Mouse (Mus musculus) hindbrain, embryonic 14.5 days (tissue): ENCODE results near the gene Tnrc6b. TPM values are rescaled to one million over a fixed set of nuclear protein-coding genes. Genes with fewer than 3 reads are reported as not detected.

Source experiments
- ATAC-seq: fragments of 200-750 bp; cut with Nextera tagmentation; 2 replicates; pipeline ENCODE4 v1.8.0; 2017; ENCODE audit warnings: moderate number of reproducible peaks, mild to moderate bottlenecking, moderate TSS enrichment, moderate library complexity; ENCODE audit not compliant: low FRiP score
- DNase-seq: peaks from one replicate; pipeline ENCODE4 v3.0.0-alpha.2; 2015; ENCODE audit warnings: low spot score
- H3K27ac ChIP-seq: fragments of 300-500 bp; sonication (generic); 2 replicates; pipeline ENCODE4 v1.5.1; 2014; ENCODE audit warnings: mild to moderate bottlenecking, moderate library complexity
- H3K27me3 ChIP-seq: fragments of 300-500 bp; sonication (generic); 2 replicates; pipeline ENCODE4 v1.6.1; 2014; ENCODE audit warnings: mild to moderate bottlenecking, low read length, mixed read lengths; ENCODE audit not compliant: control insufficient read depth, insufficient read depth
- H3K36me3 ChIP-seq: fragments of 300-500 bp; sonication (generic); replicated peaks from 2 replicates; pipeline ENCODE4 v1.6.1; 2014; ENCODE audit not compliant: control insufficient read depth, insufficient read depth
- H3K4me1 ChIP-seq: fragments of 300-500 bp; sonication (generic); replicated peaks from 2 replicates; pipeline ENCODE4 v1.6.1; 2014; ENCODE audit warnings: antibody characterized with exemption, low read length, mixed read lengths; ENCODE audit not compliant: control insufficient read depth, insufficient read depth
- H3K4me2 ChIP-seq: fragments of 300-500 bp; sonication (generic); replicated peaks from 2 replicates; pipeline ENCODE4 v1.6.1; 2014; ENCODE audit warnings: mild to moderate bottlenecking, moderate library complexity
- H3K4me3 ChIP-seq: fragments of 300-500 bp; sonication (generic); replicated peaks from 2 replicates; pipeline ENCODE4 v1.5.1; 2014; ENCODE audit warnings: mild to moderate bottlenecking, low read length
- H3K9ac ChIP-seq: fragments of 300-500 bp; sonication (generic); 2 replicates; pipeline ENCODE4 v1.6.1; 2014
- H3K9me3 ChIP-seq: fragments of 300-500 bp; sonication (generic); 2 replicates; pipeline ENCODE4 v1.6.1; 2016; ENCODE audit warnings: low read length; ENCODE audit not compliant: control insufficient read depth
- WGBS: fragments of 180-500 bp; shearing (Covaris S2); extraction: QIAGEN DNeasy Blood & Tissue Kit; methylation state at CpG from one replicate; pipeline ENCODE4 v1.1.7; 2014; 5-methylcytosine and 5-hydroxymethylcytosine counted together
- microRNA-seq: library from miRNA; unstranded; fragments of <30 nt; microRNA quantifications from one replicate; pipeline ENCODE4, GENCODE M21; 2016
- polyA plus RNA-seq: library from polyadenylated mRNA; unstranded; fragments of >200 nt; fragmentation: Nextera tagmentation; extraction: Ambion mirVana; gene quantifications from 2 replicates; pipeline ENCODE4 v1.2.1, GENCODE M21; 2014

The Tnrc6b gene
- polyA plus RNA-seq, 1 experiment from 2014 or later: 27.9 TPM

DNA sequence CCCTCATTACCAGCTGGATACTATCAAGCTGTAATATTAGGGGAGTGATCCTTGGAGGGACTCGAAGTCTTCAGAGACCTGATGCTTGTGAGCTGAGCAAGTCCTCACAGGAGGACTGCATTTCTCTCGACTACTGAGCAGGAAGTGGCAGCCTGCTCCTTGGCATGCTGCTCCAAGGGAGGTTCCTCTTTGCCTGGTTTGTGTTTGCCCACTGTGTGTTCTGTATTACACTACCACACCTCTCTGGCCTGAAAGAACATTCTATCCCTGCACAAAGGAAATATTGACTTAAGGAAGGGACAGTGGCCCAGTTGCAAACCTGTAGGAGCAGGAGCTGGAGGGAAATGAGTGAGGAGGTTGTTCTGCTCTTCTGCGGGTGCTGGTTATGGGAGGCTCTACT is 278.6 kb downstream of the Tnrc6b start:
- Histone ChIP-seq H3K4me1 (no peaks in the 10 kb centered on the region), H3K36me3 (no peaks in the 10 kb centered on the region), H3K4me3 (no peak overlapping the region), H3K27me3 (no peaks in the 10 kb centered on the region), H3K9me3 (no peaks in the 10 kb centered on the region), H3K9ac (no peak overlapping the region), H3K4me2 (no peak overlapping the region), H3K27ac (no peak overlapping the region)
- no peak for ATAC-seq
- 84% methylated on average over 3 of the region's 3 CpGs for WGBS
- no peak for DNase-seq

Small RNA genes within 50 kb of the gene (microRNA-seq; reads per million reads assigned to microRNA genes)
- 12.1 reads per million, percentile 32 among the genes with 10 or more reads in this experiment for gene Mir5113

Other genes with a start within 250 kb of the Tnrc6b start
- not detected in 2 replicates for gene Enthd1, start 146.2 kb upstream of the Tnrc6b start, polyA plus RNA-seq
- 0.23 and 0.26 TPM in 2 replicates for gene Grap2, start 138.7 kb upstream of the Tnrc6b start, polyA plus RNA-seq
- 0.07 and 0.20 TPM in 2 replicates for gene Fam83f, start 39.5 kb upstream of the Tnrc6b start, polyA plus RNA-seq
- gene Adsl, start 237.2 kb downstream of the Tnrc6b start, polyA plus RNA-seq: 101 and 105 TPM in 2 replicates